ENCODE assay signal across 20 mouse cellular contexts in the genomic region with DNA sequence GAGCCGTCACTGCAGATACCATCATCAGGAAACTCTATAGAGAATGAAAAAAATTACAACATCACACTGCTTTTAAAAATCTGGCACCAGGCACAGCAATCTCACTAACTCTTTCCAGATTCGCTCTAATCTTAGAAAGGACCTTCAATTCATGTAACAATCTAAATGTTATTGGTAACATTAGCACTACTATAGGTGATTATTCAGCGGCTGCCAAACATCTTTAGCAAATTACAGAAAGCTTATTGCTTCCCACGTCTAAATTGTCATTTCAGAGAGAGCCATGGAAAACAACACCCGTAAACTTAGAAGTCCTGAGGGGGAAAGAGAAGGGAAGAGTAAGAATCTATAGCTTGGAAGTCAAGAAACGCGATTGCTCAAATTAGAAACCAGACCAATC.
A peak's percentile ranks its signal among the peaks of the same experiment; 100 is the strongest.
DNase-seq lines count a peak whose midpoint lies in the region; ATAC-seq lines count a peak whose summit lies in the region.
"Had no signal": no experiment of that assay in that cellular context is flagged by ENCODE, and none has a peak within 500 bp of the region (broad histone marks: within the 10 kb centered on the region; RNA-seq: fewer than 3 reads in every experiment).

No protein-coding gene starts in this region.

- peak; percentile 52 for DNase-seq in embryonic facial prominence, embryonic 11.5 days (ENCODE audit: low spot score)
- no peak for DNase-seq in embryonic facial prominence, embryonic 10.5 days (ENCODE audit: low spot score)
- DNase-seq in embryonic facial prominence, embryonic 14.5 days (ENCODE audit: low spot score), result peak; percentile 77
- DNase-seq in forelimb bud, embryonic 11.5 days (ENCODE audit: low read depth, low spot score), result peak; percentile 25
- DNase-seq in adrenal gland, postnatal 10 days, result no peak
- DNase-seq: adrenal gland, adult 2 months; adrenal gland, postnatal 14 days; adrenal gland, postnatal 36 days; cerebellum, adult 11-12 months; cerebellum, adult 2 months; cerebellum, adult 9-10 months; cerebellum, postnatal 10 days; cerebellum, postnatal 25 days had no signal

- no peaks in the 10 kb centered on the region for H3K9me3 ChIP-seq in embryonic facial prominence, embryonic 11.5 days (replicated peaks; ENCODE audit: control insufficient read depth, low read length)
- no peaks in the 10 kb centered on the region for H3K9me3 ChIP-seq in embryonic facial prominence, embryonic 10.5 days
- no peaks in the 10 kb centered on the region for H3K9me3 ChIP-seq in embryonic facial prominence, embryonic 14.5 days (ENCODE audit: control insufficient read depth, low read length)
- H3K9me3 ChIP-seq: embryonic facial prominence, embryonic 12.5 days; embryonic facial prominence, embryonic 15.5 days; forebrain, embryonic 10.5 days; forebrain, embryonic 12.5 days had no signal

- H3K9ac ChIP-seq in embryonic facial prominence, embryonic 11.5 days (replicated peaks; ENCODE audit: low read length), result no peak overlapping the region
- no peak overlapping the region for H3K9ac ChIP-seq in embryonic facial prominence, embryonic 14.5 days (ENCODE audit: low read depth, low read length)
- H3K9ac ChIP-seq: embryonic facial prominence, embryonic 12.5 days; embryonic facial prominence, embryonic 15.5 days; forebrain, embryonic 12.5 days had no signal

- no peak overlapping the region for H3K27ac ChIP-seq in embryonic facial prominence, embryonic 11.5 days (replicated peaks; ENCODE audit: low read depth, low read length)
- H3K27ac ChIP-seq in embryonic facial prominence, embryonic 10.5 days (replicated peaks), result no peak overlapping the region
- no peak overlapping the region; the same call in 1 of the 2 replicates for H3K27ac ChIP-seq in embryonic facial prominence, embryonic 14.5 days (replicated peaks; ENCODE audit: low read depth, low read length)
- H3K27ac ChIP-seq: embryonic facial prominence, embryonic 12.5 days; embryonic facial prominence, embryonic 15.5 days; forebrain, embryonic 10.5 days; forebrain, embryonic 12.5 days had no signal

- no peaks in the 10 kb centered on the region for H3K27me3 ChIP-seq in embryonic facial prominence, embryonic 11.5 days (ENCODE audit: control insufficient read depth, insufficient read depth, low read length)
- no peaks in the 10 kb centered on the region for H3K27me3 ChIP-seq in embryonic facial prominence, embryonic 10.5 days (replicated peaks; ENCODE audit: low read depth, poor library complexity, severe bottlenecking)
- no peaks in the 10 kb centered on the region for H3K27me3 ChIP-seq in embryonic facial prominence, embryonic 14.5 days (replicated peaks; ENCODE audit: control insufficient read depth, insufficient read depth, low read length)
- H3K27me3 ChIP-seq: embryonic facial prominence, embryonic 12.5 days; embryonic facial prominence, embryonic 15.5 days; forebrain, embryonic 12.5 days had no signal

- WGBS in embryonic facial prominence, embryonic 11.5 days, result 38% methylated on average over 7 of the region's 7 CpGs
- 41% methylated on average over 7 of the region's 7 CpGs for whole genome bisulfite sequencing in embryonic facial prominence, embryonic 10.5 days
- WGBS in embryonic facial prominence, embryonic 14.5 days, result 25% methylated on average over 7 of the region's 7 CpGs

- H3K4me2 ChIP-seq in embryonic facial prominence, embryonic 11.5 days (ENCODE audit: low read depth, low read length), result no peak overlapping the region
- H3K4me2 ChIP-seq in embryonic facial prominence, embryonic 14.5 days (ENCODE audit: low read depth, low read length), result no peak overlapping the region
- H3K4me2 ChIP-seq: embryonic facial prominence, embryonic 12.5 days; embryonic facial prominence, embryonic 15.5 days; forebrain, embryonic 12.5 days had no signal

- no peaks in the 10 kb centered on the region for H3K4me1 ChIP-seq in embryonic facial prominence, embryonic 11.5 days (ENCODE audit: control insufficient read depth, insufficient read depth, low read length)
- H3K4me1 ChIP-seq in embryonic facial prominence, embryonic 10.5 days, result peaks cover 13% of the 10 kb centered on the region
- H3K4me1 ChIP-seq in embryonic facial prominence, embryonic 14.5 days (ENCODE audit: control insufficient read depth, insufficient read depth, low read length), result no peaks in the 10 kb centered on the region
- H3K4me1 ChIP-seq: forebrain, embryonic 10.5 days; forebrain, embryonic 12.5 days had no signal

- H3K36me3 ChIP-seq in embryonic facial prominence, embryonic 11.5 days (replicated peaks; ENCODE audit: control insufficient read depth, insufficient read depth, low read depth, low read length), result no peaks in the 10 kb centered on the region
- H3K36me3 ChIP-seq in embryonic facial prominence, embryonic 10.5 days (replicated peaks), result no peaks in the 10 kb centered on the region
- no peaks in the 10 kb centered on the region for H3K36me3 ChIP-seq in embryonic facial prominence, embryonic 14.5 days (ENCODE audit: control insufficient read depth, insufficient read depth, low read length)
- H3K36me3 ChIP-seq: embryonic facial prominence, embryonic 12.5 days; embryonic facial prominence, embryonic 15.5 days; forebrain, embryonic 10.5 days; forebrain, embryonic 12.5 days had no signal

- H3K4me3 ChIP-seq in embryonic facial prominence, embryonic 11.5 days (ENCODE audit: low read depth, low read length), result no peak overlapping the region
- no peak overlapping the region for H3K4me3 ChIP-seq in embryonic facial prominence, embryonic 10.5 days
- no peak overlapping the region for H3K4me3 ChIP-seq in embryonic facial prominence, embryonic 14.5 days (ENCODE audit: low read depth, low read length)
- H3K4me3 ChIP-seq: embryonic facial prominence, embryonic 12.5 days; embryonic facial prominence, embryonic 15.5 days; erythroblast, embryonic 14.5 days; forebrain, embryonic 10.5 days; forebrain, embryonic 12.5 days had no signal

- ATAC-seq in embryonic facial prominence, embryonic 11.5 days (replicated peaks; ENCODE audit: insufficient number of reproducible peaks, low FRiP score, low TSS enrichment, low read depth), result no peak
- ATAC-seq in embryonic facial prominence, embryonic 14.5 days (ENCODE audit: low read depth), result no peak
- ATAC-seq: forebrain, embryonic 14.5 days; forebrain, embryonic 16.5 days had no signal

Comparison
In these comparisons a context has a peak if more than half of its experiments do, and no peak if none do; other contexts are left out.
1. DNase-seq: peak in embryonic facial prominence, embryonic 11.5 days (single experiment), embryonic facial prominence, embryonic 14.5 days (single experiment) and forelimb bud, embryonic 11.5 days (single experiment); none in embryonic facial prominence, embryonic 10.5 days (single experiment) and adrenal gland, postnatal 10 days (single experiment).